Mouse (Mus musculus) lung, embryonic 14.5 days (tissue): ENCODE data around the gene Gm28230. TPM values are rescaled to one million over a fixed set of nuclear protein-coding genes. Genes with fewer than 3 reads are reported as not detected.

Experiments
- ATAC-seq: fragments of 200-750 bp; cut with Nextera tagmentation; 2 replicates; pipeline ENCODE4 v1.8.0; 2017; ENCODE audit warnings: mild to moderate bottlenecking, moderate TSS enrichment, moderate library complexity; ENCODE audit not compliant: insufficient read depth
- DNase-seq: peaks from one replicate; pipeline ENCODE4 v3.0.0-alpha.2; 2015
- H3K27ac ChIP-seq: fragments of 300-500 bp; sonication (generic); 2 replicates; pipeline ENCODE4 v1.5.1; 2014; ENCODE audit warnings: low read depth, mild to moderate bottlenecking, moderate library complexity
- H3K27me3 ChIP-seq: fragments of 300-500 bp; sonication (generic); 2 replicates; pipeline ENCODE4 v1.6.1; 2014; ENCODE audit warnings: low read length, control low read depth; ENCODE audit not compliant: insufficient read depth
- H3K36me3 ChIP-seq: fragments of 300-500 bp; sonication (generic); 2 replicates; pipeline ENCODE4 v1.6.1; 2014; ENCODE audit warnings: control low read depth; ENCODE audit not compliant: insufficient read depth
- H3K4me1 ChIP-seq: fragments of 300-500 bp; sonication (generic); 2 replicates; pipeline ENCODE4 v1.6.1; 2014; ENCODE audit warnings: antibody characterized with exemption, control low read depth; ENCODE audit not compliant: insufficient read depth
- H3K4me2 ChIP-seq: fragments of 300-500 bp; sonication (generic); 2 replicates; pipeline ENCODE4 v1.6.1; 2014; ENCODE audit warnings: mild to moderate bottlenecking
- H3K4me3 ChIP-seq: fragments of 300-500 bp; sonication (generic); 2 replicates; pipeline ENCODE4 v1.5.1; 2014; ENCODE audit warnings: low read depth, low read length
- H3K9ac ChIP-seq: fragments of 300-500 bp; sonication (generic); 2 replicates; pipeline ENCODE4 v1.6.1; 2014
- H3K9me3 ChIP-seq: fragments of 300-500 bp; sonication (generic); 2 replicates; pipeline ENCODE4 v1.6.1; 2016; ENCODE audit warnings: low read depth, low read length, control low read depth
- CTCF ChIP-seq: IDR thresholded peaks from 2 replicates; pipeline ENCODE4 v1.5.1; 2016; ENCODE audit warnings: antibody characterized with exemption, low read depth
- WGBS: fragments of 180-500 bp; shearing (Covaris S2); extraction: QIAGEN DNeasy Blood & Tissue Kit; methylation state at CpG from one replicate; pipeline ENCODE4 v1.1.7; 2014; 5-methylcytosine and 5-hydroxymethylcytosine counted together
- polyA plus RNA-seq: library from polyadenylated mRNA; unstranded; fragments of >200 nt; fragmentation: Nextera tagmentation; extraction: Ambion mirVana; gene quantifications from 2 replicates; pipeline ENCODE4 v1.2.1, GENCODE M21; 2014

Gm28230 gene
- polyA plus RNA-seq, 1 experiment from 2014 or later: not detected

DNA sequence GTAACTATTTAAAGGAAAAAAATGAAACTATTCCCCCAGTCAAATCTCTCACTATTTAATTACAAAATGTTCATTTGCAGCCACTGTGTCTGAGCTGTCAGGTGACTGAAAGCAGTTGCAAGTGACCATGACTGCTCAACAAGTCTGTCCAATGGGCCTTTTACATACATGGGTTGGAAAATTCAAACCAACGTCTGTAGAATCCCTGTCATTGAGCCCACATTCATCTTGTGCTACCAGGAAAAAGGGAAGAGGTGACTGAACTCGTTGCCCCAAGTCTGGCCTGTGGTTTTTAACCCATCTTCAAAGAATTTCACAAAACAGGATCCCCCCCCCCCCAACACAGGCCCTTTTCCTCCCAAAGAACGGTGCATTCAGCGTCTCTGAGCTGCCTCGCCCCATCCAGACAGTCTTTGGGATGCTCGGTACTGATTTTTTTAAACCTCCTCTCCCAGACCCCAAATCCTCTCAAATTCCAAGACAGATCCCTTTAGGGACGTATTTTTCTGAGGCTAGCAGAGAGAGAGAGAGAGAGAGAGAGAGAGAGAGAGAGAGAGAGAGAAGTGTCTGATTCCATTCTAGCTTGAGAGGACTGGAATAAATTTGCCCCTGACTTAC lies 30.6 kb upstream of the Gm28230 start:
- no peak for TF ChIP-seq CTCF
- Histone ChIP-seq H3K4me3 (no peak overlapping the region), H3K9ac (no peak overlapping the region), H3K27ac (no peak overlapping the region), H3K4me2 (no peak overlapping the region), H3K27me3 (peaks cover 99% of the 10 kb centered on the region), H3K36me3 (no peaks in the 10 kb centered on the region), H3K4me1 (no peaks in the 10 kb centered on the region), H3K9me3 (no peaks in the 10 kb centered on the region)
- 3% methylated on average over 7 of the region's 7 CpGs for WGBS
- no peak for DNase-seq
- ATAC-seq: no peak

DNA sequence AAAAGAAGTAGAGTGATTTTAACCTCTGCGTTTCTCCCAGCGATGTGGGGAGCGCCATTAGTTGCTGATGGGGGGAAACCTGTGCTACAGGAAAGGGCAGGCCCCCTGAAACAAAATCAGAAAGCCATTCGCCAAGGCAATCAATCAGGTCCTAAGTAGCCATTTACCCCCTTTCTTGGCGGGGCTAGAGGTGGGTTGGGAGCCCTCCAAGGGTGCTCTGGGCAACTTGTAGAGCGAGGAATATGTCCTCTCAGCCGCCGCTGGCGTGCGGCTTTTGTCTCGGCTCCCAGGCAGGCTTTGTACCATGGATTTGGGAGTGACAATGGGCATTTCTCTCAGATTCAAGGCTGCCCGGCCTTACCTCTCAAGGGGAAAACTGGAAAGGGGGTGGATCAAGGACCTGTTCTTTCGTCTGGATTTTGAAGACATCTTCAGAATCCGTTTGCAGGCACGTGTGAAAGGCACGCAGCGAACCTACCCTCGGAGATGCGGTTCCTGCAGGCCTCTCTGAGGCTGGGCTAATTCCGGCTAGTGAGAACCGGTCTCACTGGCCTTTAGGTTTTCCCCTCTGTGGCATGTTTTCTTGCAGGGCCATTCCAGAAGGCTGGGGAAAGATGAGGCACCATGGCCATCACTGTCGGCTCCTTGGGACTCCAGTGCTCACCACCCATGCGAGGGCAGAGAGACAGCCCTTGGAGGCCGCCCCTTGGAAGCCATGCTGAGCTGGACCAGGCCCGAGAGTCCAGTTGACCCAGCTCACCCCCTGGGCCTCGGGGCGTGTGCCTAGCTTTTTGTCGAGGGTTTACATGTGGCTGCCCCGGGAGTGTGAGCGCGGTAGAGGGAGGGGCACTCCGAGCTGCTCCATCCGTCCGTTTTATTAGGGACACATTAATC lies 29.8 kb upstream of the Gm28230 start:
- Histone ChIP-seq H3K27ac (no peak overlapping the region), H3K36me3 (no peaks in the 10 kb centered on the region), H3K9ac (no peak overlapping the region), H3K9me3 (no peaks in the 10 kb centered on the region), H3K4me2 (no peak overlapping the region), H3K27me3 (peaks cover 99% of the 10 kb centered on the region), H3K4me1 (no peaks in the 10 kb centered on the region), H3K4me3 (no peak overlapping the region)
- ATAC-seq (no peak), DNase-seq (no peak)
- TF ChIP-seq CTCF: no peak
- WGBS: 2% methylated on average over 34 of the region's 34 CpGs

DNA sequence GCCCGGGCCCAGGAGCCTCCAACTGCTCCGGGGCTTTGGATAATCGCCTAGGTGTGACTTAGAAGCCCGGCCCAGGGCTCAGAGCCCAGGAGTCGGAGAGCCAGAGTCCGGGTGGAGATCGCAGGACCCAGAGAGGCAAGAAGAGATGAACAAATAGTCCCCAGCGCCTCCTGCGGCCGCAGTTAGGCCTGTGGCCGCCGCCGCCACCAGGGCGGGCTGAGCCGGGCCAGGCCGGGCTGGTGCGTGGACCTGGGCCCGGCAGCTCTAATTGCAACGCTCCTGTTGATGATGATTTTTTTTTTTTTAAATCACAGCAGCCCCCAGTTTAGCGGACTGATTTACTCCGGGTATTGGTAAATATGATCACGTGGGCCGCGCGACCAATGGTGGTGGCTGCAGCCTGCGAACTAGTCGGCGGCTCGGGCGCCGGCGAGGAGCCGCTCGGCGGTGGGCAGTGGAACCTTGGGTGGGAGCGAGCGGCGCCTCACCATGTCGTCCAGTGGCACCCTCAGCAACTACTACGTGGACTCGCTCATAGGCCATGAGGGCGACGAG lies 28.9 kb upstream of the Gm28230 start, which contains the start of gene Hoxd9:
Gene Hoxd9, plus strand, starts transcription at position 161 of the 555 bp plus-strand sequence.
- Histone ChIP-seq H3K4me2 (peak within 1 kb of the TSS; percentile 59), H3K4me1 (no peaks in the 10 kb centered on the region), H3K4me3 (peak within 1 kb of the TSS; percentile 36), H3K27me3 (peaks cover 99% of the 10 kb centered on the region), H3K9ac (0 out of 2 replicates have a peak within 1 kb of the TSS, but pooled peaks have one; percentile 16), H3K27ac (no peak within 1 kb of the TSS), H3K36me3 (no peaks in the 10 kb centered on the region), H3K9me3 (no peaks in the 10 kb centered on the region)
- DNase-seq (peak; percentile 55), ATAC-seq (peak; percentile 65; the same call in 1 of the 2 replicates)
- TF ChIP-seq CTCF: no peak
- WGBS: under 1% methylated on average over 43 of the region's 43 CpGs

GRCm38 (mm10) chr2:74698201-74699052 lies 28.1 kb upstream of the Gm28230 start:
- Histone ChIP-seq H3K4me2 (peak overlapping the region; percentile 59), H3K27ac (no peak overlapping the region), H3K36me3 (no peaks in the 10 kb centered on the region), H3K9me3 (no peaks in the 10 kb centered on the region), H3K9ac (0 out of 2 replicates have a peak overlapping the region, but pooled peaks have one; percentile 16), H3K4me1 (no peaks in the 10 kb centered on the region), H3K27me3 (peaks cover 100% of the 10 kb centered on the region), H3K4me3 (peak overlapping the region; percentile 36)
- WGBS: under 1% methylated on average over 83 of the region's 86 CpGs
- TF ChIP-seq CTCF: no peak
- no peak for DNase-seq
- ATAC-seq: no peak

DNA sequence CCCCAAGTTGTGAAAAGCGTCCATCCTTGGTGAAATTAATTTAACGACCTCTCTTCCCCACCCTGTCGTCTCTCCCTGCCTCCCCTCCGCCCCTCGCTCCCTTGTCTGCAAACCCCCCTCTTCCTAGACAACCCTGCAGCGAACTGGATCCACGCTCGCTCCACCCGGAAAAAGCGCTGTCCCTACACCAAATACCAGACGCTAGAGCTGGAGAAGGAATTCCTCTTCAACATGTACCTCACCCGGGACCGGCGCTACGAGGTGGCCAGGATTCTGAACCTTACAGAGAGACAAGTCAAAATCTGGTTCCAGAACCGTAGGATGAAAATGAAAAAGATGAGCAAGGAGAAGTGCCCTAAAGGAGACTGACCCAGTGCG lies 27.5 kb upstream of the Gm28230 start:
- Histone ChIP-seq H3K4me1 (no peaks in the 10 kb centered on the region), H3K4me2 (no peak overlapping the region)
- DNase-seq: no peak

GRCm38 (mm10) chr2:74699664-74700545 lies 26.6 kb upstream of the Gm28230 start:
- no peak overlapping the region for H3K27ac ChIP-seq

More for the DNA sequence above, 27.5 kb upstream of the Gm28230 start:
- no peak overlapping the region for H3K27ac ChIP-seq
- no peak overlapping the region for H3K4me3 ChIP-seq
- WGBS: 2% methylated on average over 17 of the region's 17 CpGs
- no peaks in the 10 kb centered on the region for H3K36me3 ChIP-seq
- no peak for TF ChIP-seq CTCF
- no peaks in the 10 kb centered on the region for H3K9me3 ChIP-seq
- no peak for ATAC-seq
- peaks cover 100% of the 10 kb centered on the region for H3K27me3 ChIP-seq
- no peak overlapping the region for H3K9ac ChIP-seq

More at GRCm38 (mm10) chr2:74699664-74700545, 26.6 kb upstream of the Gm28230 start:
- no peaks in the 10 kb centered on the region for H3K4me1 ChIP-seq
- no peak for DNase-seq
- H3K9ac ChIP-seq: no peak overlapping the region
- H3K9me3 ChIP-seq: no peaks in the 10 kb centered on the region
- WGBS: 2% methylated on average over 23 of the region's 23 CpGs
- ATAC-seq: no peak
- H3K4me3 ChIP-seq: no peak overlapping the region
- H3K27me3 ChIP-seq: peaks cover 100% of the 10 kb centered on the region
- no peaks in the 10 kb centered on the region for H3K36me3 ChIP-seq
- no peak overlapping the region for H3K4me2 ChIP-seq
- TF ChIP-seq CTCF: no peak
